Mouse (Mus musculus) kidney, postnatal 0 days (tissue): ENCODE measurements around the gene Sdhc. TPM values are rescaled to one million over a fixed set of nuclear protein-coding genes. Genes with fewer than 3 reads are reported as not detected.

Experiments used
- ATAC-seq: fragments of 200-750 bp; cut with Nextera tagmentation; replicated peaks from 2 replicates; pipeline ENCODE4 v1.8.0; 2017; ENCODE audit warnings: low read depth, moderate number of reproducible peaks, moderate TSS enrichment, moderate library complexity; ENCODE audit not compliant: low FRiP score
- DNase-seq: peaks from one replicate; pipeline ENCODE4 v3.0.0-alpha.2; 2016; ENCODE audit warnings: low spot score
- H3K27ac ChIP-seq: fragments of 300-500 bp; sonication (generic); 2 replicates; pipeline ENCODE4 v1.5.1; 2014; ENCODE audit warnings: mild to moderate bottlenecking
- H3K27me3 ChIP-seq: fragments of 300-500 bp; sonication (generic); 2 replicates; pipeline ENCODE4 v1.6.1; 2014; ENCODE audit warnings: low read length, mixed read lengths; ENCODE audit not compliant: insufficient read depth
- H3K36me3 ChIP-seq: fragments of 300-500 bp; sonication (generic); 2 replicates; pipeline ENCODE4 v1.6.1; 2014; ENCODE audit warnings: low read length, mixed read lengths; ENCODE audit not compliant: insufficient read depth
- H3K4me1 ChIP-seq: fragments of 300-500 bp; sonication (generic); replicated peaks from 2 replicates; pipeline ENCODE4 v1.6.1; 2014; ENCODE audit warnings: antibody characterized with exemption, low read length, mixed read lengths; ENCODE audit not compliant: insufficient read depth
- H3K4me2 ChIP-seq: fragments of 300-500 bp; sonication (generic); 2 replicates; pipeline ENCODE4 v1.6.1; 2014; ENCODE audit warnings: mild to moderate bottlenecking, low read length, moderate library complexity, mixed read lengths
- H3K4me3 ChIP-seq: fragments of 300-500 bp; sonication (generic); replicated peaks from 2 replicates; pipeline ENCODE4 v1.5.1; 2014; ENCODE audit warnings: low read depth, low read length
- H3K9ac ChIP-seq: fragments of 300-500 bp; sonication (generic); 2 replicates; pipeline ENCODE4 v1.6.1; 2014; ENCODE audit warnings: low read depth, low read length
- H3K9me3 ChIP-seq: fragments of 300-500 bp; sonication (generic); replicated peaks from 2 replicates; pipeline ENCODE4 v1.6.1; 2016; ENCODE audit warnings: low read length, inconsistent platforms, mixed read lengths
- CTCF ChIP-seq: IDR thresholded peaks from 2 replicates; pipeline ENCODE4 v1.5.1; 2016; ENCODE audit warnings: antibody characterized with exemption, low read depth, mild to moderate bottlenecking, moderate library complexity
- WGBS: fragments of 180-500 bp; shearing (Covaris S2); extraction: QIAGEN DNeasy Blood & Tissue Kit; methylation state at CpG from one replicate; pipeline ENCODE4 v1.1.7; 2014; 5-methylcytosine and 5-hydroxymethylcytosine counted together
- polyA plus RNA-seq: library from polyadenylated mRNA; unstranded; fragments of >200 nt; fragmentation: Nextera tagmentation; extraction: Ambion mirVana; gene quantifications from 2 replicates; pipeline ENCODE4 v1.2.1, GENCODE M21; 2015

Sdhc gene
- polyA plus RNA-seq, 1 experiment from 2014 or later, result 381 TPM

DNA sequence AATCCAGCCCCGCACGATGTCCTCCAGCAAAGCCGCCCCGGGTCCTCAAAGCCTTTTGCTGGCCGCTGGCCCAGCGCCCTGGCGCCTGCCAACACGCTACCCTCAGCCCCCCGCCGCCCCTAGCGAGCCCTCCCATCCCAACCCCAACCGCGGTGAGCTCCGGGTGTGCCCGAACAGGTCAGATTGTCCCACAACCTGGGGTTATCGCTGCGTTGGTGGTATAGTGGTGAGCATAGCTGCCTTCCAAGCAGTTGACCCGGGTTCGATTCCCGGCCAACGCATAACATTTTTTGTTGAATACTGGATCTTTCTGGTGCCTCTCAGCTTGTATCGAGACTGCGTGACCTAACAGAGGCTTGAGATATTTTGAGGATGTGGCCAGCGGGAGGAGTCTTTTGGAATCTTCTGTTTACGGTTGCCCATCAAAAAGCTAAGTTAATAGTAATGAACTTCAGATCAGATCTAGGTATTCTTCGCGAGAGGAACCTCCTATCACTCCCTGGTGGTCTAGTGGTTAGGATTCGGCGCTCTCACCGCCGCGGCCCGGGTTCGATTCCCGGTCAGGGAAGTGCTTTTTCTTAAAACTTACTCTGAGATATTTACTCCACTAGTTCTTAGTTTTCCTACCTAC, 47.7 kb downstream of the Sdhc start:
- peak; percentile 1; the same call in 1 of the 2 replicates for TF ChIP-seq CTCF
- H3K27ac ChIP-seq, result peak overlapping the region; percentile 21; the same call in 1 of the 2 replicates
- H3K4me1 ChIP-seq, result no peaks in the 10 kb centered on the region
- H3K9me3 ChIP-seq, result no peaks in the 10 kb centered on the region
- ATAC-seq (peak; percentile 90), DNase-seq (peak; percentile 85)
- no peaks in the 10 kb centered on the region for H3K27me3 ChIP-seq
- H3K4me2 ChIP-seq, result peak overlapping the region; percentile 58
- WGBS, result under 1% methylated on average over 35 of the region's 35 CpGs
- H3K36me3 ChIP-seq, result no peaks in the 10 kb centered on the region
- H3K9ac ChIP-seq, result peak overlapping the region; percentile 46
- H3K4me3 ChIP-seq, result peak overlapping the region; percentile 59

DNA sequence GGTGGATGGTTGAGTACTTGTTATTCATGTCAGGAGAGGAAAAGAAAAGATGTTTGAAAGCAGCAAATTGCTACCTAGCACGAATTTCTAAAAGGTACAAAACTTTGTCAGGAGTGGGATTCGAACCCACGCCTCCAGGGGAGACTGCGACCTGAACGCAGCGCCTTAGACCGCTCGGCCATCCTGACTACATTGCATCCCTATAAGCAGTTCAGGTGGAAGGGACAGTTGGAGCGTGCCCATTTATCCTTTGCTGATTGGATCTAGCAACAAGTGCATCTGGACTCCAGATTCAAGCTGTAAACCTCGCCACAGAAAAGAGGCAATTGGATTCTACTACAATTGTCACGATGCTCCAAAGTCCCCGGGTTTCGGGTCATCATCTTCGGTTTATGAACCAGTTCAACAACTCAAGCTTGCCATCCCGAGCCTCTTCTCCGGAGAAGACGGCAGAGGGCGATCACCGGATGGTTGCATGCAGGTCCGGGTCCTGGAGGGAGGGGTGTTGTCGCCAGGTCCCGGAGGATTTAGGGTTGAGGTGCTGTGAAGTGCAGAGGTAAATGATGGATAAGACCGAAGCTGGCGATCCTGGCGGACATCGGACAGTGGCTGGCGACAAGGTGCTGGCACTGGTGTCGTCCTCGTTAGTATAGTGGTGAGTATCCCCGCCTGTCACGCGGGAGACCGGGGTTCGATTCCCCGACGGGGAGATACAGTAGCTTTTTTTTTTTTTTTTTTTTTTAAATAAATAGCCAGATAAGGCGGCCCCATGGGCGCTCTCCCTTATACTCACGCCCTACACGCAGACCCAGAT, 48.5 kb downstream of the Sdhc start:
- Histone ChIP-seq H3K4me3 (peak overlapping the region; percentile 59), H3K4me1 (no peaks in the 10 kb centered on the region), H3K27me3 (no peaks in the 10 kb centered on the region), H3K27ac (peak overlapping the region; percentile 21; the same call in 1 of the 2 replicates), H3K9me3 (no peaks in the 10 kb centered on the region), H3K4me2 (peak overlapping the region; percentile 58), H3K9ac (peak overlapping the region; percentile 46), H3K36me3 (no peaks in the 10 kb centered on the region)
- WGBS, result under 1% methylated on average over 39 of the region's 40 CpGs
- peak; percentile 78 for DNase-seq
- peak; percentile 84 for ATAC-seq
- peak; percentile 50; the same call in 1 of the 2 replicates for TF ChIP-seq CTCF

DNA sequence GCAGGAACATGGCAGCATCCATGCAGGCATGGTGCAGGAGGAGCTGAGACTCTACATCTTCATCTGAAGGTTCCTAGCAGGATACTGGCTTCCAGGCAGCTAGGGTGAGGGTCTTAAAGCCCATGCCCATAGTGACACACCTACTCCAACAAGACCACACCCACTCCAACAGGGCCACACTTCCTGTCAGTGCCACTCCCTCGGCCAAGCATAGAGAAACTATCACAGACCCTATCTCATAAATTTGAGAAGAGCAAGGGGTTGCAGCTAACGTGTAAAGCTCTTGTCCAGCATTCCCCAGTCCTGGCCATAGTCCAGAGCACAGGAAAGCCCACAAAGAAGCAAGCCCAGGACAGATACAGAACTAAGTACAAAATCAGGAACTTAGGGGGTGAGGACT, 49.4 kb downstream of the Sdhc start:
- H3K4me2 ChIP-seq, result no peak overlapping the region
- no peaks in the 10 kb centered on the region for H3K9me3 ChIP-seq
- no peak for DNase-seq
- no peaks in the 10 kb centered on the region for H3K36me3 ChIP-seq
- ATAC-seq, result no peak
- no peaks in the 10 kb centered on the region for H3K27me3 ChIP-seq
- H3K4me3 ChIP-seq, result no peak overlapping the region
- no peak for TF ChIP-seq CTCF
- WGBS, result 36% methylated on average over 2 of the region's 2 CpGs
- no peak overlapping the region for H3K27ac ChIP-seq
- H3K4me1 ChIP-seq, result no peaks in the 10 kb centered on the region
- H3K9ac ChIP-seq, result no peak overlapping the region

DNA sequence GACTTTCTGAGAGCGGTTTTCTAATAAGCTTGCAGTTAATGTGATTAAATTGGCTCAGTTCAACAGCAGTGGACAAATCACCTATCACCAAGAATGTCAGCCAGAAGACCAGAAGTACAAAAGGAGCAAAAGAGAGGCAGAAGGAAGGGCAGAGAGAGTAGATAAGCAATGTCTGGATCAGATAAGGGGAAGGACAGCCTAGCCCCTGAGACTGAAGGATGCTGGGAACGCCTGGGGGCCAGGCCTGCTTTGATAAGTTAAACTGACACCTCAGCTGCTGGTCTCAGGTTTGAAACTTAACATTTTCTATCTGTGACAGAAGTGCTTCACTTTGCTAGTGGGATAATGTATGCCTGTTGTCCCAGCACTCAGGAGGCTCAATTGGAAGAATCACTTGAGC, 52.8 kb downstream of the Sdhc start:
- Histone ChIP-seq H3K4me3 (no peak overlapping the region), H3K36me3 (no peaks in the 10 kb centered on the region), H3K4me2 (no peak overlapping the region), H3K9ac (no peak overlapping the region), H3K27me3 (no peaks in the 10 kb centered on the region), H3K9me3 (no peaks in the 10 kb centered on the region), H3K27ac (no peak overlapping the region), H3K4me1 (no peaks in the 10 kb centered on the region)
- TF ChIP-seq CTCF, result no peak
- DNase-seq, result no peak
- 50% methylated on average over 2 of the region's 2 CpGs for WGBS
- no peak for ATAC-seq

DNA sequence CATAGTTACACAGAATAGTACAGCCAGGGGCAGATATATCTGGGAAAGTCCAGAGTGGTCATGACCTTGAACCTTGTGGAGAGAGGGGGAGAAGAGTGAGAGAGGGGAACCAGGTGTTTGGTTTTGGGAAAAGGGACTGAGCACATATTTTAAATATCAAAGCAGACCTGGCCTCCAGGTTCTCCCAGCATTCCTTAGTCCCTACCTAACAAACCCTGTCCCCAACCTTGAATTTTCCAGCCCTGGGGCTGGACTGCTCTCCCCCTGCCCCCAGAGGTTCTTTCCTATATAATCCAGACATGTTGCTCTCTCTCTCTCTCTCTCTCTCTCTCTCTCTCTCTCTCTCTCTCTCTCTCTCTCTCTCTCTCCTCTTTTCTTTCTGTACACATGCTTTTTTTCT, 53.3 kb downstream of the Sdhc start:
- DNase-seq (no peak), ATAC-seq (peak; percentile 31; the same call in 1 of the 2 replicates)
- no peaks in the 10 kb centered on the region for H3K36me3 ChIP-seq
- no peak for TF ChIP-seq CTCF
- H3K9me3 ChIP-seq, result no peaks in the 10 kb centered on the region
- no peak overlapping the region for H3K4me3 ChIP-seq
- no peaks in the 10 kb centered on the region for H3K4me1 ChIP-seq
- H3K4me2 ChIP-seq, result no peak overlapping the region
- no peak overlapping the region for H3K9ac ChIP-seq
- H3K27ac ChIP-seq, result no peak overlapping the region
- no peaks in the 10 kb centered on the region for H3K27me3 ChIP-seq

DNA sequence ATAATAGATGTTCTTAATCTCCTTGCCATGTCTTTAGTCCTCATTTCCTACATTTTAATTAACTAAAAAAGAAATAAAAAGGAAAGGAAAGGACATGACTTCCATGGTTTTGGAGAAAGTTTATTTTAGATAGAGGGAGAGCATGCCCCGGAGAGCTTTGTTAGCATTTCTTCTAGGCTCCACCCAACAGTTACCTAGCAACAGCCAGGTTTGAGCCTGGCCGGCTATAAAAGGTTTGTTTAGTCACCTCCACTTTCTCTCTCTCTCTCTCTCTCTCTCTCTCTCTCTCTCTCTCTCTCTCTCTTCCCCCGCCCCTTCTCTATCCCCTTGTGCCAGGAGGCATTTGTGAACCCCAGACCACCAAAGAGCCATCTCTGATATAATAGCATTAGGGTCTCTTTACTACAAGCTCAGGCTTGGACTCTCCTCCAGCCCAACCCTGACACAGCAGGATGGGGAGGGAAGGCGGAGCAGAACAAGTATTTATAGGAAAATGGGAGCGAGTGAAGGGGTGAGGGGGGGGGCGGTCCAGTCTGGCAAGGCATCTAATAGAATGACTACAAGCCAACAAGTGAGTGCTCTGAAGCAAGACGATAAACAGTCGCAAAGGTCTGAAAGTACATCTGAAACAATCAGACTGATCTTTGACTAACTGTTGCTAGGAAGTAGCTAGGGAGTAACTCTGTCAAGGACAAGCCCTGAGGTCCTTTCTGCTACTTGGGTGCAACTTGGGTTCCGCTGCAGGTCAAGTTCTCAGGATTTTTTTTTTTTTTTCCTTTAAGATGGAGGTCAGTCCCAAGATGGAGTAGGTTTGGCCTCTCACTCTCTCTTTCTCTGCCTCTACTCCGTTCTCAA, 54.1 kb downstream of the Sdhc start:
- no peaks in the 10 kb centered on the region for H3K36me3 ChIP-seq
- peak overlapping the region; percentile 43 for H3K4me2 ChIP-seq
- no peaks in the 10 kb centered on the region for H3K9me3 ChIP-seq
- no peaks in the 10 kb centered on the region for H3K4me1 ChIP-seq
- TF ChIP-seq CTCF, result no peak
- DNase-seq (peak; percentile 40), ATAC-seq (no peak)
- no peaks in the 10 kb centered on the region for H3K27me3 ChIP-seq
- no peak overlapping the region for H3K9ac ChIP-seq
- no peak overlapping the region; the same call in 1 of the 2 replicates for H3K4me3 ChIP-seq
- H3K27ac ChIP-seq, result no peak overlapping the region
- 14% methylated on average over 10 of the region's 10 CpGs for WGBS
